Mouse (Mus musculus) embryo, embryonic 10.5 days (tissue): ENCODE results near the gene Xpnpep3.

Experiments
- DNase-seq: peaks from one replicate; pipeline ENCODE4 v3.0.0-alpha.2; 2015; ENCODE audit warnings: low spot score

The Xpnpep3 gene

GRCm38 (mm10) chr15:81399638-81400315, at the start of gene Xpnpep3, which contains the start of gene St13:
TSS of gene Xpnpep3 (plus strand) at chr15:81400138.
TSS of gene St13 (minus strand) at chr15:81400077.
- DNase-seq, result peak; percentile 95

GRCm38 (mm10) chr15:81350401-81350800, 49.5 kb upstream of the Xpnpep3 start:
- no peak for DNase-seq

- DNase-seq, result no peak
Observed at GRCm38 (mm10) chr15:81352638-81353037, 47.3 kb upstream of the Xpnpep3 start.

GRCm38 (mm10) chr15:81355146-81355761, 44.7 kb upstream of the Xpnpep3 start:
- peak; percentile 80 for DNase-seq

- no peak for DNase-seq
Observed at GRCm38 (mm10) chr15:81356946-81357345, 43.0 kb upstream of the Xpnpep3 start.

GRCm38 (mm10) chr15:81358943-81359342, 41.0 kb upstream of the Xpnpep3 start:
- no peak for DNase-seq

- DNase-seq, result no peak
Observed at GRCm38 (mm10) chr15:81359421-81359820, 40.5 kb upstream of the Xpnpep3 start.

GRCm38 (mm10) chr15:81360345-81361021, 39.5 kb upstream of the Xpnpep3 start, which contains the start of gene Slc25a17:
TSS of gene Slc25a17 (minus strand) at chr15:81360812.
- peak; percentile 99 for DNase-seq

GRCm38 (mm10) chr15:81361022-81361404, 38.9 kb upstream of the Xpnpep3 start:
- no peak for DNase-seq

GRCm38 (mm10) chr15:81361417-81362015, 38.4 kb upstream of the Xpnpep3 start:
- no peak for DNase-seq

GRCm38 (mm10) chr15:81362501-81362900, 37.4 kb upstream of the Xpnpep3 start:
- DNase-seq, result no peak

GRCm38 (mm10) chr15:81364271-81364670, 35.7 kb upstream of the Xpnpep3 start:
- no peak for DNase-seq

- no peak for DNase-seq
Observed at GRCm38 (mm10) chr15:81365246-81365645, 34.7 kb upstream of the Xpnpep3 start.

GRCm38 (mm10) chr15:81366241-81366640, 33.7 kb upstream of the Xpnpep3 start:
- no peak for DNase-seq

GRCm38 (mm10) chr15:81368601-81369000, 31.3 kb upstream of the Xpnpep3 start:
- DNase-seq, result no peak

GRCm38 (mm10) chr15:81370356-81370755, 29.6 kb upstream of the Xpnpep3 start:
- DNase-seq, result peak; percentile 26

- DNase-seq, result no peak
Observed at GRCm38 (mm10) chr15:81374621-81375020, 25.3 kb upstream of the Xpnpep3 start.

GRCm38 (mm10) chr15:81378845-81379244, 21.1 kb upstream of the Xpnpep3 start:
- no peak for DNase-seq

- no peak for DNase-seq
Observed at GRCm38 (mm10) chr15:81386327-81386726, 13.6 kb upstream of the Xpnpep3 start.

- DNase-seq, result no peak
Observed at GRCm38 (mm10) chr15:81392997-81393396, 6.9 kb upstream of the Xpnpep3 start.

GRCm38 (mm10) chr15:81394211-81394915, 5.6 kb upstream of the Xpnpep3 start:
- no peak for DNase-seq

- DNase-seq, result no peak
Observed at GRCm38 (mm10) chr15:81398189-81398588, 1.7 kb upstream of the Xpnpep3 start.
